Comparison of ENCODE assay signal across 28 mouse cellular contexts in the genomic region with DNA sequence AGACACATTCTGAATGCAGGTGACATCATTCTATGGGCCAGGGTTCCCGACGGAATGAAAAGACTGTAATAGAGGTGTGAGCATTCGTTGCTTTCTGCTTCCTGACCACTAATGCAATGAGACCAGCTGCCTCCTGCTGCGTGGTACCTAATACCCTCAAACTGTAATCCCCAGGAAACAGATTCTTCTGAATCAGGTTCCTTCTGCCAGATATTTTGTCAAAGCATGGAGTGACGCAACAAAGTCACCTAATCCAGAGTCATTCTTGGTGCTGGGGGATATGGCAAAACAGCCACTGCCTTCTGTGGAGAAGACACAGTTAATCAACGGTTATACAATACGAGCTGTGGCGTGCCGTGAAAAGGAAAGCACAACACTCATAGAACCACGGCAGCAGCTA. TPM values are rescaled to one million over a fixed set of nuclear protein-coding genes. Genes with fewer than 3 reads are reported as not detected.
DNase-seq lines count a peak whose midpoint lies in the region; ATAC-seq and TF ChIP-seq lines count a peak whose summit lies in the region.
"Had no signal": no experiment of that assay in that cellular context is flagged by ENCODE, and none has a peak within 500 bp of the region (broad histone marks: within the 10 kb centered on the region; RNA-seq: fewer than 3 reads in every experiment).

No protein-coding gene starts in this region.

- peak overlapping the region; percentile 10; the same call in 1 of the 2 replicates for H3K4me2 ChIP-seq in liver, embryonic 15.5 days
- H3K4me2 ChIP-seq in liver, embryonic 11.5 days = no peak overlapping the region
- H3K4me2 ChIP-seq: embryonic facial prominence, embryonic 15.5 days; hindbrain, embryonic 13.5 days had no signal

- H3K9ac ChIP-seq in liver, embryonic 15.5 days = no peak overlapping the region
- H3K9ac ChIP-seq in liver, embryonic 11.5 days (ENCODE audit: low read depth, low read length) = no peak overlapping the region
- peak overlapping the region; percentile 61 for H3K9ac ChIP-seq in MEL (ENCODE audit: control insufficient read depth, low read depth, low read length, poor library complexity, severe bottlenecking)
- H3K9ac ChIP-seq: embryonic facial prominence, embryonic 15.5 days; hindbrain, embryonic 13.5 days had no signal

- H3K4me1 ChIP-seq in liver, embryonic 15.5 days (replicated peaks) = peaks cover 56% of the 10 kb centered on the region
- H3K4me1 ChIP-seq in liver, embryonic 11.5 days (replicated peaks; ENCODE audit: control insufficient read depth, insufficient read depth, low read length) = peaks cover 4% of the 10 kb centered on the region; the same call in 1 of the 2 replicates
- H3K4me1 ChIP-seq in MEL (ENCODE audit: control insufficient read depth in 1 of 2, insufficient read depth in 2 of 2, low read length in 2 of 2) = peaks cover 5 to 15% of the 10 kb centered on the region in 2 experiments; a peak in 3 of 4 replicates

- no peak overlapping the region for H3K4me3 ChIP-seq in liver, embryonic 15.5 days (replicated peaks)
- no peak overlapping the region for H3K4me3 ChIP-seq in liver, embryonic 11.5 days (ENCODE audit: low read depth, low read length)
- peak overlapping the region; percentile 53 to 59 for H3K4me3 ChIP-seq in MEL (ENCODE audit: control insufficient read depth in 1 of 2, insufficient read depth in 1 of 2, low read depth in 2 of 2, low read length in 2 of 2)
- H3K4me3 ChIP-seq: embryonic facial prominence, embryonic 15.5 days; erythroblast, embryonic 14.5 days; forebrain, embryonic 10.5 days; heart, embryonic 10.5 days; hindbrain, embryonic 13.5 days had no signal

- H3K79me2 ChIP-seq in MEL (ENCODE audit: control insufficient read depth, insufficient read depth, low read length, poor library complexity) = peaks cover 2% of the 10 kb centered on the region; the same call in 1 of the 2 replicates

- no peak for DNase-seq in liver, embryonic 11.5 days (ENCODE audit: low spot score)
- DNase-seq in MEL (ENCODE audit: low read depth, low spot score) = peak; percentile 61
- no peak for DNase-seq in cerebellum, adult 8-10 months
- DNase-seq: adrenal gland, postnatal 14 days; cerebellum, adult 18-20 months; cerebellum, postnatal 10 days; embryo, embryonic 11 days; gastrocnemius, postnatal 36 days; heart, adult 18-20 months; heart, postnatal 10 days had no signal

- TF ChIP-seq EP300 in MEL (IDR thresholded peaks at IDR 0.05; ENCODE audit: low read depth in 1 of 2, low read length in 2 of 2) = peak in 1 of 2 experiments; percentile 51; a peak in 2 of 4 replicates

- no peak for TF ChIP-seq RAD21 in MEL (IDR thresholded peaks at IDR 0.05; ENCODE audit: low read depth, low read length)

- WGBS in liver, embryonic 15.5 days (ENCODE audit: insufficient replicate concordance) = 33% methylated on average over 10 of the region's 10 CpGs
- WGBS in liver, embryonic 11.5 days = 54% methylated on average over 10 of the region's 10 CpGs

- H3K27ac ChIP-seq in liver, embryonic 15.5 days (replicated peaks) = no peak overlapping the region
- no peak overlapping the region for H3K27ac ChIP-seq in liver, embryonic 11.5 days (ENCODE audit: low read depth, low read length)
- H3K27ac ChIP-seq in MEL (ENCODE audit: control insufficient read depth, low read depth, low read length) = peak overlapping the region; percentile 73
- H3K27ac ChIP-seq: embryonic facial prominence, embryonic 15.5 days; forebrain, embryonic 10.5 days; heart, embryonic 10.5 days; hindbrain, embryonic 13.5 days; hindbrain, postnatal 0 days had no signal

- H3K9me3 ChIP-seq in liver, embryonic 15.5 days (replicated peaks) = no peaks in the 10 kb centered on the region
- H3K9me3 ChIP-seq in liver, embryonic 11.5 days (ENCODE audit: control insufficient read depth, low read length) = no peaks in the 10 kb centered on the region
- no peaks in the 10 kb centered on the region for H3K9me3 ChIP-seq in MEL (replicated peaks; ENCODE audit: insufficient read depth, low read length)
- H3K9me3 ChIP-seq: embryonic facial prominence, embryonic 15.5 days; forebrain, embryonic 10.5 days; G1E; heart, embryonic 10.5 days; hindbrain, embryonic 13.5 days had no signal

- H3K27me3 ChIP-seq in liver, embryonic 15.5 days = no peaks in the 10 kb centered on the region
- H3K27me3 ChIP-seq in liver, embryonic 11.5 days (replicated peaks; ENCODE audit: control insufficient read depth, insufficient read depth, low read length) = 0 out of 2 replicates have a peak, but pooled peaks cover 2% of the 10 kb centered on the region
- H3K27me3 ChIP-seq in MEL (ENCODE audit: control insufficient read depth in 1 of 2, insufficient read depth in 2 of 2, low read length in 2 of 2) = no peaks in the 10 kb centered on the region
- H3K27me3 ChIP-seq: embryonic facial prominence, embryonic 15.5 days; Patski had no signal

- 0 out of 4 replicates have a peak, but pooled peaks of 1 of the 2 experiments have one; percentile 22 for TF ChIP-seq POLR2A in MEL (IDR thresholded peaks at IDR 0.05; ENCODE audit: control insufficient read depth in 1 of 2, insufficient read depth in 1 of 2, low read depth in 1 of 2, low read length in 2 of 2, poor library complexity in 1 of 2)

- no peak for ATAC-seq in liver, embryonic 15.5 days (ENCODE audit: insufficient read depth)
- no peak for ATAC-seq in liver, embryonic 11.5 days (replicated peaks; ENCODE audit: low FRiP score)
- ATAC-seq in granulocyte monocyte progenitor cell, adult 5-6 weeks (replicated peaks; ENCODE audit: poor library complexity, severe bottlenecking) = peak; percentile 4; the same call in 1 of the 2 replicates
- no peak for ATAC-seq in CD4-positive, CD25-positive, alpha-beta regulatory T cell, adult 4 months
- ATAC-seq: activated CD4-positive, CD25-positive, alpha-beta regulatory T cell, adult 4 months; forebrain, embryonic 14.5 days; hindbrain, postnatal 0 days; Patski had no signal

- no peaks in the 10 kb centered on the region for H3K36me3 ChIP-seq in liver, embryonic 15.5 days (replicated peaks)
- H3K36me3 ChIP-seq in liver, embryonic 11.5 days (ENCODE audit: control insufficient read depth, insufficient read depth, low read length) = no peaks in the 10 kb centered on the region
- H3K36me3 ChIP-seq in MEL (ENCODE audit: control insufficient read depth in 1 of 2, insufficient read depth in 2 of 2, low read length in 2 of 2) = peaks cover 0 to 15% of the 10 kb centered on the region in 2 experiments; a peak in 2 of 4 replicates
- H3K36me3 ChIP-seq: embryonic facial prominence, embryonic 15.5 days; forebrain, embryonic 10.5 days; G1E; heart, embryonic 10.5 days; hindbrain, embryonic 13.5 days had no signal

- no peak for TF ChIP-seq CTCF in MEL (IDR thresholded peaks at IDR 0.05 in 2 of 3, conservative IDR thresholded peaks at IDR 0.05 in 1 of 3; ENCODE audit: control insufficient read depth in 1 of 3, insufficient read depth in 1 of 3, low read depth in 2 of 3, low read length in 3 of 3, poor library complexity in 1 of 3, severe bottlenecking in 1 of 3)

RNA-seq across cellular contexts. Expression of a gene that starts 2.4 kb away (rescaled TPM):
- 1.2 and 1.3 TPM in 2 replicates for polyA plus RNA-seq in liver, embryonic 15.5 days (2015; fragmentation: Nextera tagmentation; extraction: Ambion mirVana)
- 2.9 and 3.3 TPM in 2 replicates for polyA plus RNA-seq in liver, embryonic 11.5 days (2014; fragmentation: Nextera tagmentation; extraction: Ambion mirVana)
- 0.35 and 0.49 TPM in 2 replicates for total RNA-seq in MEL (2012; rRNA removed)
- polyA plus RNA-seq in MEL (2012; ENCODE audit: insufficient read depth in 1 of 2, insufficient read length in 2 of 2, low read depth in 1 of 2, low replicate concordance in 2 of 2, missing spikeins in 1 of 2) = under 1 TPM in 1 of 2 experiments, not detected in 1; 0.64 TPM
- total RNA-seq in granulocyte monocyte progenitor cell, adult 5-6 weeks (2014; fragmentation: Nextera tagmentation) = 5.7 TPM in 2 replicates
- total RNA-seq in granulocyte monocyte progenitor cell, adult 5-6 weeks (2017) = 8.1 and 8.2 TPM in 2 replicates
- polyA plus RNA-seq in CD4-positive, CD25-positive, alpha-beta regulatory T cell, adult 4 months (2017; shearing (Covaris generic)) = 1 to 10 TPM; 2.1 TPM

RNA-seq across cellular contexts. Expression of a gene that starts 2.9 kb away (rescaled TPM):
- 4.0 and 4.4 TPM in 2 replicates for polyA plus RNA-seq in liver, embryonic 15.5 days (2015; fragmentation: Nextera tagmentation; extraction: Ambion mirVana)
- 9.6 and 11.3 TPM in 2 replicates for polyA plus RNA-seq in liver, embryonic 11.5 days (2014; fragmentation: Nextera tagmentation; extraction: Ambion mirVana)
- total RNA-seq in MEL (2012; rRNA removed) = 7.0 and 7.9 TPM in 2 replicates
- 1 to 10 TPM in 1 of 2 experiments, not detected in 1; 7.1 TPM for polyA plus RNA-seq in MEL (2012; ENCODE audit: insufficient read depth in 1 of 2, insufficient read length in 2 of 2, low read depth in 1 of 2, low replicate concordance in 2 of 2, missing spikeins in 1 of 2)
- 6.0 and 6.8 TPM in 2 replicates for total RNA-seq in granulocyte monocyte progenitor cell, adult 5-6 weeks (2014; fragmentation: Nextera tagmentation)
- 4.0 and 5.3 TPM in 2 replicates for total RNA-seq in granulocyte monocyte progenitor cell, adult 5-6 weeks (2017)
- polyA plus RNA-seq in CD4-positive, CD25-positive, alpha-beta regulatory T cell, adult 4 months (2017; shearing (Covaris generic)) = 1 to 10 TPM; 9.1 to 9.8 TPM
- polyA plus RNA-seq: erythroblast, embryonic 14.5 days had no signal

RNA-seq across cellular contexts. Expression of a gene that starts 21.6 kb away (rescaled TPM):
- 9.7 and 12.6 TPM in 2 replicates for polyA plus RNA-seq in liver, embryonic 15.5 days (2015; fragmentation: Nextera tagmentation; extraction: Ambion mirVana)
- polyA plus RNA-seq in liver, embryonic 11.5 days (2014; fragmentation: Nextera tagmentation; extraction: Ambion mirVana) = 36.3 and 37.7 TPM in 2 replicates
- 16.3 and 20.9 TPM in 2 replicates for total RNA-seq in MEL (2012; rRNA removed)
- 10 to 100 TPM in 1 of 2 experiments, not detected in 1; 23.0 TPM for polyA plus RNA-seq in MEL (2012; ENCODE audit: insufficient read depth in 1 of 2, insufficient read length in 2 of 2, low read depth in 1 of 2, low replicate concordance in 2 of 2, missing spikeins in 1 of 2)
- 17.2 and 32.3 TPM in 2 replicates for total RNA-seq in granulocyte monocyte progenitor cell, adult 5-6 weeks (2014; fragmentation: Nextera tagmentation)
- 24.0 and 39.4 TPM in 2 replicates for total RNA-seq in granulocyte monocyte progenitor cell, adult 5-6 weeks (2017)
- 100 to 1,000 TPM; 113 to 123 TPM for polyA plus RNA-seq in CD4-positive, CD25-positive, alpha-beta regulatory T cell, adult 4 months (2017; shearing (Covaris generic))

RNA-seq across cellular contexts. Expression of a gene that starts 21.6 kb away (rescaled TPM):
- polyA plus RNA-seq in liver, embryonic 15.5 days (2015; fragmentation: Nextera tagmentation; extraction: Ambion mirVana) = 117 and 139 TPM in 2 replicates
- 288 and 300 TPM in 2 replicates for polyA plus RNA-seq in liver, embryonic 11.5 days (2014; fragmentation: Nextera tagmentation; extraction: Ambion mirVana)
- total RNA-seq in MEL (2012; rRNA removed) = 255 and 257 TPM in 2 replicates
- polyA plus RNA-seq in MEL (2012; ENCODE audit: insufficient read depth in 1 of 2, insufficient read length in 2 of 2, low read depth in 1 of 2, low replicate concordance in 2 of 2, missing spikeins in 1 of 2) = 100 to 1,000 TPM; 189 to 260 TPM
- total RNA-seq in granulocyte monocyte progenitor cell, adult 5-6 weeks (2014; fragmentation: Nextera tagmentation) = 213 and 226 TPM in 2 replicates
- total RNA-seq in granulocyte monocyte progenitor cell, adult 5-6 weeks (2017) = 145 and 266 TPM in 2 replicates
- 100 to 1,000 TPM; 237 to 238 TPM for polyA plus RNA-seq in CD4-positive, CD25-positive, alpha-beta regulatory T cell, adult 4 months (2017; shearing (Covaris generic))

RNA-seq across cellular contexts. Expression of a gene that starts 47.7 kb away (rescaled TPM):
- polyA plus RNA-seq in liver, embryonic 15.5 days (2015; fragmentation: Nextera tagmentation; extraction: Ambion mirVana) = not detected in 2 replicates
- polyA plus RNA-seq in liver, embryonic 11.5 days (2014; fragmentation: Nextera tagmentation; extraction: Ambion mirVana) = not detected in 2 replicates
- total RNA-seq in MEL (2012; rRNA removed) = not detected in 2 replicates
- not detected for polyA plus RNA-seq in MEL (2012; ENCODE audit: insufficient read depth in 1 of 2, insufficient read length in 2 of 2, low read depth in 1 of 2, low replicate concordance in 2 of 2, missing spikeins in 1 of 2)
- total RNA-seq in granulocyte monocyte progenitor cell, adult 5-6 weeks (2014; fragmentation: Nextera tagmentation) = not detected in 2 replicates
- total RNA-seq in granulocyte monocyte progenitor cell, adult 5-6 weeks (2017) = not detected in 2 replicates
- not detected for polyA plus RNA-seq in CD4-positive, CD25-positive, alpha-beta regulatory T cell, adult 4 months (2017; shearing (Covaris generic))
- total RNA-seq: adrenal gland, adult 18-20 months; adrenal gland, postnatal 14 days; gastrocnemius, adult 8-10 months; gastrocnemius, postnatal 36 days; heart, adult 18-20 months; heart, postnatal 10 days; hematopoietic stem cell, adult 5-6 weeks; hindbrain, postnatal 0 days had no signal
- polyA plus RNA-seq: activated CD4-positive, CD25-positive, alpha-beta regulatory T cell, adult 4 months; embryonic facial prominence, embryonic 11.5 days; erythroblast, embryonic 14.5 days; forebrain, embryonic 10.5 days; forebrain, embryonic 14.5 days; G1E; heart, embryonic 10.5 days; heart, embryonic 14.5 days; hindbrain, embryonic 13.5 days; hindbrain, postnatal 0 days; Patski had no signal

Comparison
In these comparisons a context has a peak if more than half of its experiments do, and no peak if none do; other contexts are left out.
1. H3K4me3 ChIP-seq: peak in MEL (2 of 2); none in liver, embryonic 15.5 days (single experiment) and liver, embryonic 11.5 days (single experiment).